In genomic region chr10:79684770-79685600, GRCm38 (mm10) we compare ENCODE assay signal across 18 mouse cellular contexts. TPM values are rescaled to one million over a fixed set of nuclear protein-coding genes. Genes with fewer than 3 reads are reported as not detected.
A peak's percentile ranks its signal among the peaks of the same experiment; 100 is the strongest.
DNase-seq lines count a peak whose midpoint lies in the region; ATAC-seq and TF ChIP-seq lines count a peak whose summit lies in the region.
"Had no signal": no experiment of that assay in that cellular context is flagged by ENCODE, and none has a peak within 500 bp of the region (broad histone marks: within the 10 kb centered on the region; RNA-seq: fewer than 3 reads in every experiment).

No protein-coding gene starts in this region.

- dilution Hi-C loops in CH12.LX (cut with MboI; ENCODE audit: extremely low pct_ligation_motif_present, extremely low pct_unique_long_range_greater_than_20kb, low sequenced_read_pairs), result no loop called here

- peaks cover 69% of the 10 kb centered on the region for H3K36me3 ChIP-seq in erythroblast, embryonic 14.5 days (ENCODE audit: control insufficient read depth)
- peaks cover 47% of the 10 kb centered on the region for H3K36me3 ChIP-seq in heart, embryonic 15.5 days
- H3K36me3 ChIP-seq in CH12.LX (replicated peaks in 1 of 2; ENCODE audit: control insufficient read depth in 1 of 2, insufficient read depth in 1 of 2, low read length in 1 of 2), result peaks cover 47 to 64% of the 10 kb centered on the region in 2 experiments
- peaks cover 64% of the 10 kb centered on the region for H3K36me3 ChIP-seq in liver, embryonic 12.5 days
- peaks cover 19% of the 10 kb centered on the region for H3K36me3 ChIP-seq in hindbrain, embryonic 11.5 days (ENCODE audit: control insufficient read depth, insufficient read depth, low read length)

- H3K4me2 ChIP-seq in heart, embryonic 15.5 days, result 0 out of 2 replicates have a peak overlapping the region, but pooled peaks have one; percentile 84
- no peak overlapping the region for H3K4me2 ChIP-seq in CH12.LX (ENCODE audit: insufficient read depth, low read depth, poor library complexity, severe bottlenecking)
- H3K4me2 ChIP-seq in liver, embryonic 12.5 days, result peak overlapping the region; percentile 87
- no peak overlapping the region for H3K4me2 ChIP-seq in hindbrain, embryonic 11.5 days (replicated peaks; ENCODE audit: low read depth, low read length)
- H3K4me2 ChIP-seq: forebrain, embryonic 12.5 days had no signal

- no peak for TF ChIP-seq POLR2A in CH12.LX (IDR thresholded peaks at IDR 0.05; ENCODE audit: low read depth, low read length)

- intact Hi-C loops in heart, postnatal 25 days (cut with DNase I), result no loop called here

- no peaks in the 10 kb centered on the region for H3K9me3 ChIP-seq in erythroblast, embryonic 14.5 days (ENCODE audit: control insufficient read depth, low read length)
- no peaks in the 10 kb centered on the region for H3K9me3 ChIP-seq in heart, embryonic 15.5 days (replicated peaks)
- no peaks in the 10 kb centered on the region for H3K9me3 ChIP-seq in CH12.LX (replicated peaks; ENCODE audit: low read length)
- H3K9me3 ChIP-seq in liver, embryonic 12.5 days (replicated peaks), result no peaks in the 10 kb centered on the region
- H3K9me3 ChIP-seq in hindbrain, embryonic 11.5 days (ENCODE audit: control insufficient read depth, low read length), result no peaks in the 10 kb centered on the region
- H3K9me3 ChIP-seq: embryonic facial prominence, embryonic 12.5 days; forebrain, embryonic 12.5 days; hindbrain, embryonic 15.5 days; limb, embryonic 12.5 days; neural tube, embryonic 15.5 days had no signal

- no peak for TF ChIP-seq RAD21 in CH12.LX (IDR thresholded peaks at IDR 0.05; ENCODE audit: low read depth, low read length)

- no peaks in the 10 kb centered on the region for H3K27me3 ChIP-seq in erythroblast, embryonic 14.5 days (ENCODE audit: control insufficient read depth)
- no peaks in the 10 kb centered on the region for H3K27me3 ChIP-seq in heart, embryonic 15.5 days
- H3K27me3 ChIP-seq in CH12.LX (replicated peaks), result no peaks in the 10 kb centered on the region
- H3K27me3 ChIP-seq in liver, embryonic 12.5 days (replicated peaks), result no peaks in the 10 kb centered on the region
- H3K27me3 ChIP-seq in hindbrain, embryonic 11.5 days (ENCODE audit: control insufficient read depth, insufficient read depth, low read length), result no peaks in the 10 kb centered on the region
- H3K27me3 ChIP-seq: embryonic facial prominence, embryonic 12.5 days; forebrain, embryonic 12.5 days; hindbrain, embryonic 15.5 days; limb, embryonic 12.5 days; neural tube, embryonic 15.5 days had no signal

- H3K27ac ChIP-seq in heart, embryonic 15.5 days, result peak overlapping the region; percentile 23; the same call in 1 of the 2 replicates
- no peak overlapping the region for H3K27ac ChIP-seq in CH12.LX (ENCODE audit: insufficient read depth, low read depth)
- H3K27ac ChIP-seq in liver, embryonic 12.5 days, result peak overlapping the region; percentile 96
- no peak overlapping the region for H3K27ac ChIP-seq in hindbrain, embryonic 11.5 days (ENCODE audit: low read depth, low read length)
- H3K27ac ChIP-seq: embryonic facial prominence, embryonic 12.5 days; forebrain, embryonic 12.5 days; hindbrain, embryonic 15.5 days; limb, embryonic 12.5 days; neural tube, embryonic 15.5 days had no signal

- no peak for TF ChIP-seq EP300 in CH12.LX (IDR thresholded peaks at IDR 0.05; ENCODE audit: low read length)

- 91% methylated on average over 25 of the region's 25 CpGs for WGBS in heart, embryonic 15.5 days
- 91% methylated on average over 25 of the region's 25 CpGs for WGBS in liver, embryonic 12.5 days (ENCODE audit: insufficient replicate concordance)
- 95% methylated on average over 25 of the region's 25 CpGs for WGBS in hindbrain, embryonic 11.5 days

- H3K4me3 ChIP-seq in erythroblast, embryonic 14.5 days (replicated peaks), result peak overlapping the region; percentile 88
- H3K4me3 ChIP-seq in heart, embryonic 15.5 days, result no peak overlapping the region
- H3K4me3 ChIP-seq in CH12.LX (replicated peaks in 1 of 3; ENCODE audit: low read depth in 2 of 3, low read length in 2 of 3, poor library complexity in 1 of 3), result no peak overlapping the region
- H3K4me3 ChIP-seq in liver, embryonic 12.5 days, result 0 out of 2 replicates have a peak overlapping the region, but pooled peaks have one; percentile 94
- H3K4me3 ChIP-seq in hindbrain, embryonic 11.5 days (ENCODE audit: low read depth, low read length), result no peak overlapping the region
- H3K4me3 ChIP-seq: hindbrain, embryonic 15.5 days; neural tube, embryonic 15.5 days had no signal

- ATAC-seq in erythroblast, adult 5-6 weeks (replicated peaks; ENCODE audit: low FRiP score, poor library complexity, severe bottlenecking), result no peak
- ATAC-seq in heart, embryonic 15.5 days (replicated peaks; ENCODE audit: insufficient number of reproducible peaks, insufficient read depth, low FRiP score, low read depth), result no peak
- no peak for ATAC-seq in liver, embryonic 12.5 days
- ATAC-seq in hindbrain, embryonic 11.5 days (ENCODE audit: low FRiP score), result no peak

- H3K79me2 ChIP-seq in CH12.LX (replicated peaks; ENCODE audit: control insufficient read depth, extremely low read depth, insufficient read depth, poor library complexity, severe bottlenecking), result peaks cover 31% of the 10 kb centered on the region

- no peak for TF ChIP-seq CTCF in CH12.LX (conservative IDR thresholded peaks at IDR 0.05 in 1 of 2, IDR thresholded peaks at IDR 0.05 in 1 of 2; ENCODE audit: low read depth in 2 of 2, low read length in 2 of 2)

- no peak for DNase-seq in heart, postnatal 25 days (ENCODE audit: low spot score)
- no peak for DNase-seq in CH12.LX (ENCODE audit: extremely low read depth)
- no peak for DNase-seq in lung, postnatal 4 days
- DNase-seq in hindbrain, embryonic 11.5 days (ENCODE audit: low spot score), result no peak
- DNase-seq: adrenal gland, postnatal 25 days; kidney, adult 8-10 months; thymus, adult 18-20 months had no signal

- peak overlapping the region; percentile 87; the same call in 1 of the 2 replicates for H3K9ac ChIP-seq in heart, embryonic 15.5 days
- 0 out of 2 replicates have a peak overlapping the region, but pooled peaks have one; percentile 97 for H3K9ac ChIP-seq in CH12.LX (ENCODE audit: insufficient read depth, low read depth)
- peak overlapping the region; percentile 91; the same call in 1 of the 2 replicates for H3K9ac ChIP-seq in liver, embryonic 12.5 days
- no peak overlapping the region for H3K9ac ChIP-seq in hindbrain, embryonic 11.5 days (ENCODE audit: low read depth, low read length)
- H3K9ac ChIP-seq: embryonic facial prominence, embryonic 12.5 days; forebrain, embryonic 12.5 days; hindbrain, embryonic 15.5 days had no signal

- in situ Hi-C loops in CH12.LX (cut with MboI; ENCODE audit: low pct_ligation_motif_present, low pct_unique_long_range_greater_than_20kb, low sequenced_read_pairs), result no loop called here

- peaks cover 53% of the 10 kb centered on the region for H3K4me1 ChIP-seq in erythroblast, embryonic 14.5 days (ENCODE audit: control insufficient read depth)
- H3K4me1 ChIP-seq in heart, embryonic 15.5 days (replicated peaks), result peaks cover 44% of the 10 kb centered on the region
- H3K4me1 ChIP-seq in CH12.LX (ENCODE audit: control insufficient read depth in 1 of 2, insufficient read depth in 2 of 2), result peaks cover 24 to 44% of the 10 kb centered on the region in 2 experiments
- H3K4me1 ChIP-seq in liver, embryonic 12.5 days, result peaks cover 41% of the 10 kb centered on the region
- H3K4me1 ChIP-seq in hindbrain, embryonic 11.5 days (replicated peaks; ENCODE audit: control insufficient read depth, insufficient read depth, low read length), result peaks cover 10% of the 10 kb centered on the region

RNA-seq across cellular contexts. Expression of gene Cdc34, which starts 3.0 kb away (rescaled TPM):
- 65.0 and 72.0 TPM in 2 replicates for polyA plus RNA-seq in erythroblast, embryonic 14.5 days (2012)
- total RNA-seq in erythroblast, adult 5-6 weeks (2015; ENCODE audit: low replicate concordance), result 20.5 and 25.9 TPM in 2 replicates
- total RNA-seq in erythroblast, adult 5-6 weeks (2017; ENCODE audit: low replicate concordance), result 36.7 and 46.1 TPM in 2 replicates
- 86.7 and 98.4 TPM in 2 replicates for polyA plus RNA-seq in heart, embryonic 15.5 days (2015; fragmentation: Nextera tagmentation; extraction: Ambion mirVana)
- total RNA-seq in heart, postnatal 25 days (2021), result 100 to 1,000 TPM; 183 to 190 TPM
- total RNA-seq in CH12.LX (2012; rRNA removed), result 335 and 348 TPM in 2 replicates
- total RNA-seq in CH12.LX (2014; rRNA removed), result 323 and 331 TPM in 2 replicates
- polyA plus RNA-seq in CH12.LX (2012; ENCODE audit: insufficient read length, low read depth), result 314 and 354 TPM in 2 replicates
- 188 and 196 TPM in 2 replicates for polyA plus RNA-seq in liver, embryonic 12.5 days (2016; fragmentation: Nextera tagmentation; extraction: Ambion mirVana)
- polyA plus RNA-seq in hindbrain, embryonic 11.5 days (2014; fragmentation: Nextera tagmentation; extraction: Ambion mirVana), result 153 and 159 TPM in 2 replicates

RNA-seq across cellular contexts. Expression of gene Gzmm, which starts 3.8 kb away (rescaled TPM):
- polyA plus RNA-seq in erythroblast, embryonic 14.5 days (2012), result 0.08 and 0.09 TPM in 2 replicates
- not detected in 2 replicates for total RNA-seq in erythroblast, adult 5-6 weeks (2015; ENCODE audit: low replicate concordance)
- 1.7 TPM in 1 of 2 replicates, not detected in the other for total RNA-seq in erythroblast, adult 5-6 weeks (2017; ENCODE audit: low replicate concordance)
- polyA plus RNA-seq in heart, embryonic 15.5 days (2015; fragmentation: Nextera tagmentation; extraction: Ambion mirVana), result 1.1 TPM in 2 replicates
- total RNA-seq in heart, postnatal 25 days (2021), result 1 to 10 TPM; 6.0 to 7.2 TPM
- total RNA-seq in CH12.LX (2012; rRNA removed), result 0.17 and 0.67 TPM in 2 replicates
- total RNA-seq in CH12.LX (2014; rRNA removed), result 0.45 and 0.59 TPM in 2 replicates
- polyA plus RNA-seq in CH12.LX (2012; ENCODE audit: insufficient read length, low read depth), result 0.30 and 0.73 TPM in 2 replicates
- 0.26 and 0.41 TPM in 2 replicates for polyA plus RNA-seq in liver, embryonic 12.5 days (2016; fragmentation: Nextera tagmentation; extraction: Ambion mirVana)
- polyA plus RNA-seq in hindbrain, embryonic 11.5 days (2014; fragmentation: Nextera tagmentation; extraction: Ambion mirVana), result 0.42 and 0.73 TPM in 2 replicates

RNA-seq across cellular contexts. Expression of gene Tpgs1, which starts 15.8 kb away (rescaled TPM):
- polyA plus RNA-seq in erythroblast, embryonic 14.5 days (2012), result 15.5 and 17.8 TPM in 2 replicates
- total RNA-seq in erythroblast, adult 5-6 weeks (2015; ENCODE audit: low replicate concordance), result 2.9 and 6.3 TPM in 2 replicates
- total RNA-seq in erythroblast, adult 5-6 weeks (2017; ENCODE audit: low replicate concordance), result 0.56 and 0.68 TPM in 2 replicates
- 39.5 and 46.8 TPM in 2 replicates for polyA plus RNA-seq in heart, embryonic 15.5 days (2015; fragmentation: Nextera tagmentation; extraction: Ambion mirVana)
- 10 to 100 TPM; 18.3 to 19.4 TPM for total RNA-seq in heart, postnatal 25 days (2021)
- 33.7 and 58.9 TPM in 2 replicates for total RNA-seq in CH12.LX (2012; rRNA removed)
- 34.4 and 42.8 TPM in 2 replicates for total RNA-seq in CH12.LX (2014; rRNA removed)
- 42.0 and 44.5 TPM in 2 replicates for polyA plus RNA-seq in CH12.LX (2012; ENCODE audit: insufficient read length, low read depth)
- polyA plus RNA-seq in liver, embryonic 12.5 days (2016; fragmentation: Nextera tagmentation; extraction: Ambion mirVana), result 30.4 and 34.2 TPM in 2 replicates
- polyA plus RNA-seq in hindbrain, embryonic 11.5 days (2014; fragmentation: Nextera tagmentation; extraction: Ambion mirVana), result 69.6 and 70.8 TPM in 2 replicates

RNA-seq across cellular contexts. Expression of gene Bsg, which starts 19.3 kb away (rescaled TPM):
- polyA plus RNA-seq in erythroblast, embryonic 14.5 days (2012), result 836 and 840 TPM in 2 replicates
- total RNA-seq in erythroblast, adult 5-6 weeks (2015; ENCODE audit: low replicate concordance), result 913 and 945 TPM in 2 replicates
- total RNA-seq in erythroblast, adult 5-6 weeks (2017; ENCODE audit: low replicate concordance), result 805 and 888 TPM in 2 replicates
- 998 and 1,017 TPM in 2 replicates for polyA plus RNA-seq in heart, embryonic 15.5 days (2015; fragmentation: Nextera tagmentation; extraction: Ambion mirVana)
- 1,000 to 10,000 TPM; 1,236 to 1,242 TPM for total RNA-seq in heart, postnatal 25 days (2021)
- total RNA-seq in CH12.LX (2012; rRNA removed), result 312 and 421 TPM in 2 replicates
- total RNA-seq in CH12.LX (2014; rRNA removed), result 617 and 710 TPM in 2 replicates
- polyA plus RNA-seq in CH12.LX (2012; ENCODE audit: insufficient read length, low read depth), result 358 and 360 TPM in 2 replicates
- 1,008 and 1,045 TPM in 2 replicates for polyA plus RNA-seq in liver, embryonic 12.5 days (2016; fragmentation: Nextera tagmentation; extraction: Ambion mirVana)
- 595 and 605 TPM in 2 replicates for polyA plus RNA-seq in hindbrain, embryonic 11.5 days (2014; fragmentation: Nextera tagmentation; extraction: Ambion mirVana)

RNA-seq across cellular contexts. Expression of gene Madcam1, which starts 20.6 kb away (rescaled TPM):
- polyA plus RNA-seq in erythroblast, embryonic 14.5 days (2012), result 0.03 TPM in 1 of 2 replicates, not detected in the other
- total RNA-seq in erythroblast, adult 5-6 weeks (2015; ENCODE audit: low replicate concordance), result not detected in 2 replicates
- total RNA-seq in erythroblast, adult 5-6 weeks (2017; ENCODE audit: low replicate concordance), result 0.84 TPM in 1 of 2 replicates, not detected in the other
- polyA plus RNA-seq in heart, embryonic 15.5 days (2015; fragmentation: Nextera tagmentation; extraction: Ambion mirVana), result 1.4 and 1.9 TPM in 2 replicates
- not detected for total RNA-seq in heart, postnatal 25 days (2021)
- total RNA-seq in CH12.LX (2012; rRNA removed), result 62.4 and 110 TPM in 2 replicates
- 55.4 and 61.9 TPM in 2 replicates for total RNA-seq in CH12.LX (2014; rRNA removed)
- polyA plus RNA-seq in CH12.LX (2012; ENCODE audit: insufficient read length, low read depth), result 167 and 171 TPM in 2 replicates
- 0.32 and 0.54 TPM in 2 replicates for polyA plus RNA-seq in liver, embryonic 12.5 days (2016; fragmentation: Nextera tagmentation; extraction: Ambion mirVana)
- 1.1 and 1.6 TPM in 2 replicates for polyA plus RNA-seq in hindbrain, embryonic 11.5 days (2014; fragmentation: Nextera tagmentation; extraction: Ambion mirVana)
- total RNA-seq: adrenal gland, postnatal 25 days; left cerebral cortex, adult 2 months; monocyte, adult 5-6 weeks had no signal

Comparison
In these comparisons a context has a peak if more than half of its experiments do, and no peak if none do; other contexts are left out.
1. H3K4me3 ChIP-seq: peak in erythroblast, embryonic 14.5 days (single experiment) and liver, embryonic 12.5 days (single experiment); none in heart, embryonic 15.5 days (single experiment), CH12.LX (0 of 3) and hindbrain, embryonic 11.5 days (single experiment).
2. H3K27ac ChIP-seq: peak in heart, embryonic 15.5 days (single experiment) and liver, embryonic 12.5 days (single experiment); none in CH12.LX (single experiment) and hindbrain, embryonic 11.5 days (single experiment).
3. H3K4me2 ChIP-seq: peak in heart, embryonic 15.5 days (single experiment) and liver, embryonic 12.5 days (single experiment); none in CH12.LX (single experiment) and hindbrain, embryonic 11.5 days (single experiment).